Mouse (Mus musculus) WW6 (cell line): ENCODE measurements around the gene Rasd1.
A peak's percentile ranks its signal among the peaks of the same experiment; 100 is the strongest.
"Not testable (repeated sequence)": the region's sequence is repeated elsewhere in the genome, so short reads cannot be mapped to it uniquely, and the experiment has no call there.

Experiments
- DNase-seq: peaks from one replicate; pipeline ENCODE4 v3.0.0-alpha.2; 2013; ENCODE audit warnings: low read depth, low spot score

The Rasd1 gene

DNA sequence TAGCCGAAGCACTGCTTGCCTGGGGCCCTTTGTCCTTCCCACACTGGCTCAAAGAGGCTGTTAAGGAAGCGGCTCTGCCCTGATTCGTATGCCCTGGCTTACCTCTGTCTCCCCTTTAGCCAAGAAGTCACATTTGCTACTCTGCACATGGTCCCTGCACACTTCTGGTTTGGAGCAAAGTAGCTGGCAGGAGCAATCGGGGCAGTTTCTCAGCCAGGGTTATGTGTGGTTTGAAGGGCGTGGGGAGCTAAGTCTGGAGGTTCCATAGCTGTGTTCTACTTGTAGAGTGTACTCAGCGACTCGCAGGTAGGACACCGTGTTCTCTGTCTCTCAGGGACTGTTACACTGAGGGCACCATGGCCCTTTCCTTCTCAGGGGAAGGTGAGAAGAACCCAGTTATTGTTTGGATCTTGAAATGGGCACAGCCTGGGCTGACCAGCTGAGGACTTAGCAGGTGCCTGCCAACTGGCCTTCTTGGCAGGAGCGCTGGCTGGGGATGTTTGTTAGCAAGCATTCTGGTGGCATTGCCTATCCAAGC lies 3.3 kb downstream of the Rasd1 start:
- no peak for DNase-seq

DNA sequence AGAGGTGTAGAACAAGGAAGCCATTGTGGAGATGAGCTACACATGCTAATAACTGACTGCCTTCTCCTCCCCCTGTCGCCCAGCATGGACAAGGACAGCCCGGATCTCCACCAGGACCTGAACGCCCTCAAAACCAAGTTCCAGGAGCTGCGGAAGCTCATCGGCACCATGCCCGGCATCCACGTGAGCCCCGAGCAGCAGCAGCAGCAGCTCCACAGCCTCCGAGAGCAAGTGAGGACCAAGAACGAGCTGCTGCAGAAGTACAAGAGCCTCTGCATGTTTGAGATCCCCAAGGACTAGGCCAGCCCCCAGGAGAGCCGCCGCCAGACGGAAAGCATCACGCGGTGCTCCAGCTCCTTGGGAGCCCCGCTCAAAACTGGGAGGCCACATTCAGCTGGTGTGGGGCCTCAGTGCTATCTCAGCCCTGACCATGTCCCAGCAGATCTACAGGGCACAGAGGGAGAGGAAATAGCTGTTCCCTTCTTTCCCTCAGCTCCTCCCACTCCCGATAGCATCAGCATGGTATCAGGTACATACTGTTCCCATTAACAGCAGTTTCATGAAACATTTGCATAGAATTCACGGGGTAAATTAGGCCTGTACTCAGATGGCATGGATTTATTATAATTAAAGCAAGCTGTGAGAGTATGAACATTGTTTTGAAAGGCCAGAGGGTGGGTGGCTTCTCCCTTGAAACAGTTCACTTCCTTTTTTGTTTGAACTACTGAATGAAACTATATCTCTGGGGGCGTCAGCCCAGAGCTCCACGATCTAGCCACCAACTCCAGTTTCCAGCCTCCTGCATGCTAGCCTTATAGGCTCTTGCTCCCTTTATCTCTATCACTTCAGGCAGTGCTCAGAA lies 4.0 kb downstream of the Rasd1 start:
- no peak for DNase-seq

DNA sequence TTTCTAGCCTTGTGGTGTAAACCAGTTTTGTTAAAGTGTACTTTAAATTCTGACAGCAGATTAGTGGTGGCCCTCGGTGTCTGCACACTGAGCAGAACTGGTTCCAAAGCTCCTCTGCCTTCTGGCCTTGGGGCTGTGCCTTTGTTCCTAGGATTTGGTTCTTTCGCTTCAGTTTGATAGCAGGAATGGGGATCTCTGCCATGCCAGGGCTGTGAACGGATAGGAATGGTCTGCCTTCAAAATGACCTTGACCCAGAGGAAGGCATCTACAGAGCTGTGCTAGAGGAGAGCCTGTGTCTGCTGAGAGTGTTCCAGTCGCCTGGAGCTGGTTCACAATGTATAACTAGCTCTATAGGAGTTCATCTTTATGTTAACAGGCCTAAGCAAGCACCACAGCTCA lies 5.3 kb downstream of the Rasd1 start:
- DNase-seq = no peak

DNA sequence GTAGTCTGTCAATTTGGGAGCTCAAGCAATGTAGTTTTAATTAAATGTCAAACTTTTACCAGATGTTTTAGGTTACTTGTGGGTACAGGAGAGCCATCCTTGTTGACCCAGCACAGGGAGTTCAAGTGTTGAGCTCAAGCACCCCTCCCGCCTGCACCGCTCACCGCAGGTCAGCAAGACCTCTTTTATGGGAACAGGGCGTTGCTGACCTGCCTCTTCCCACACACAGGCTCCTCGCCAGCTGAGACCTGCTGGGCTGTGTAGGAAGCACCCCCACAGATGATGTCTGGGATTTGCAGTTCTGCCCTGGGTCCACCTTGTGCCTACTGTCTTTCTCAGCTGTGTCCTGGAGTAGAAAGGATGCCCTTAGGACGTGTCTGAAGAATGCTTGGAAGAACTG lies 8.0 kb downstream of the Rasd1 start:
- no peak for DNase-seq

DNA sequence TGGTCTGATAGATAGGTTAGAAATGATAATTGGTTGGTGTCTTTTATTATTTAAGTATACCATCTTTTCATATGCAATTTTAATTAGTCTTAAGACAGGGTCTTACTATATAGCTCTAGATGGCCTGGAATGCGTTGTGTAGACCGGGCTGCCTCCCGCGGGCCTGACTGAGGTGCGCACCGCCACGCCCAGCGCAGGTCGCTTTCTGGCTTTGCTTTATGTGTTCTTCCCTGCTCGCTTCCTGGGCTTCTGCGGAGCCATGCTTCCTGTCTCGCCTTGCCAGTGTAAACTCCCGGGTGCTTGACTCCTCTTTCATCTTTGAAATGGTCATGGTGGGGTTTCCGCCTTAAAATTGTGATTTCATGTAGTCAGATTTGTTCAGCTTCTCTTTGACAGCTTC lies 11.9 kb downstream of the Rasd1 start:
- no peak for DNase-seq

DNA sequence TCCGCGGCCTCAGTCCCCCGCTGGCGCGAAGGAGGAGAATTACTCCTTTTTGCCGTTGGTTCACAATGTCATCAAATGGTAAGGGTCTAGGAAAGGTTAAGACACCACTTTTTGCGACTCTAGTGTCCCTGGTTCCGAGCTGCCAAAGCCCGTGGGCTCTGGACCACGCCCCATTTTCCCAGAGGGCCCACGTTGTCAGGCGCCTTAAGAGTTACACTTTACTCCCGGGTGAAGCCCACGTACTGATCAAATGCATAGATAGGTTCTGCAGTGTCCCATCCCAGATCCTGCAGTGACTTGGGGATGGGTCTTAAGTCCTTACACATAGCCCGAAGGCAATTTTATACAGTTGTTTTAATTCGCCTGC lies 16.4 kb downstream of the Rasd1 start:
- no peak for DNase-seq

DNA sequence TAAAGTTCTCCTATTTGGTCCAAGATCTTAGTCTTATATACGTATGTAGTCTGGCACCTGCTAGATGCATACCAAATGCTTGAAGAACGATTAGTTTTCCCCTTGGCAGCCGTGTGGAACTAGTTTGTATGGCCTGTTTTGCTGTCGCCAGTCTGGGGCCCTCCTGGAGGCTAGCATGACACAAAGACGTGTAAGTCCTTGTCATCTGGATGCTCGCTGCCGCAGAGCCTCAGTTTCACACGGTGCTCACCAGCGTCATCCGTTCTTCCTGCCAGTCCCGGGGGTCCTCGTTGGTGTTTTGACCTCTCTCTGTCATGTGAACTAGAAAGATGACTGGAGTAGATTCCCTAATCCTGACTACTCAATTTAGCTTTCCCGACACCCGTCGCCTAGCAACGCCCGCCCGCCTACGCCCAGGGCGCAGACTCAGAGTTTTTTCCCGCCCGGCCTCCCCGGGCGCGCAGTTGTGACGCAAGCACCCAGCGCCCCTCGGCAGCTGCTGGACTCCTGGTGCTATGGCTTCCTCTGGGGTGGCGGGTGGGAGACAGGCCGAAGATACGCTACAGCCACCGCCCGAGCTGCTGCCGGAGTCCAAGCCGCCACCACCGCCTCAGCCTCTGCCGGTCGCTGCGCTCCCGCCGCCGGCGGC lies 16.9 kb downstream of the Rasd1 start, which contains the start of gene Med9:
TSS of gene Med9 (plus strand) at position 455 of the 649 bp plus-strand sequence.
- peak; percentile 91 for DNase-seq

DNA sequence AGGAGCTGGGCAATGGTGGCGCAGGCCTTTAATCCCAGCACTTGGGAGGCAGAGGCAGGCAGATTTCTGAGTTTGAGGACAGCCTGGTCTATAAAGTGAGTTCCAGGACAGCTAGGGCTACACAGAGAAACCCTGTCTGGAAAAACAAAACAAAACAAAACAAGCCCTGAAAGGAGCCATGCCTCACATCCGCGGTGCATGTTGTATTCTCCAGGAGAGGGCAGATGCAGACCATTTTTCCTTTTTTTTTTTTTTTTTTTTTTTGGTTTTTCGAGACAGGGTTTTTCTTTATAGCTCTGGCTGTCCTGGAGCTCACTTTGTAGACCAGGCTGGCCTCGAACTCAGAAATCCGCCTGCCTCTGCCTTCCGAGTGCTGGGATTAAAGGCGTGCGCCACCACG lies 19.9 kb downstream of the Rasd1 start:
- not testable (repeated sequence) for DNase-seq

DNA sequence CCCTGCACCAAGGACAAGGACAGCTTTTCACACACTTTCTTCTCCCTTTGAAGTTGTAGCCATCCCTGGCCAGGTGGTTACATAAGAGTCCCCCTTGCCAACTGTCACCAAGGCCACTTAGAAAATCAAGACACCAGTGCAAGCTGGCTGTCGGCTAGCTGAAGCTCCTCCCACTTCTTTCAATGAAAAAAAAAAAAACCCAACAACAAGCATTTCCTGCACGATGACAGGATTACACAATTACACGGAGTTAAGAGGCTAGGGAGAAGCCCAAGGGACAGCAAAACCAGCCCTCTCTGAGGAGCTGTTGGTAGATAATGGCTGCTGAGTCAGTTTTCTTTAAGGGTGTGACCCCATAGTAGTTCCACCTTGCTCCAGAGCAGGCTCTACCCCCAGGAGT lies 23.4 kb downstream of the Rasd1 start:
- no peak for DNase-seq

DNA sequence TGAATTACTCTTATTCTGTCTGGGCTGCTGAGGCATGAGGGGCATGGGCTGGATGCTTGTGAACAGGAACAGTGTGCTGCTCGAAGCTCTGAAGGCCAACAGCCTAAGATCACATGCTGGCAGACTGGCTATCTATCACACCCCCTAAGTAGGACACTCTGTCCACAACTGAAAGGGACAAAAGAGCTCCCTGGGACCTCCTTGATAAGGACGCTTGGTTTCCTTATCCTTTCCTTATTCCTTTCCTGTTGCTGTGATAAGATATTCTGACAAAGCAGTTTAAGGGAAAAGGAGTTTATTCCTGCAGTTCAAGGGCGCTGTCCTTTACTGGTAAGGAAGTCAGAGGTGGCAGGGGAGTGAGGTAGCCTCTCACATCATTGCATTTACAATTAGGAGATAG lies 24.1 kb downstream of the Rasd1 start:
- no peak for DNase-seq

DNA sequence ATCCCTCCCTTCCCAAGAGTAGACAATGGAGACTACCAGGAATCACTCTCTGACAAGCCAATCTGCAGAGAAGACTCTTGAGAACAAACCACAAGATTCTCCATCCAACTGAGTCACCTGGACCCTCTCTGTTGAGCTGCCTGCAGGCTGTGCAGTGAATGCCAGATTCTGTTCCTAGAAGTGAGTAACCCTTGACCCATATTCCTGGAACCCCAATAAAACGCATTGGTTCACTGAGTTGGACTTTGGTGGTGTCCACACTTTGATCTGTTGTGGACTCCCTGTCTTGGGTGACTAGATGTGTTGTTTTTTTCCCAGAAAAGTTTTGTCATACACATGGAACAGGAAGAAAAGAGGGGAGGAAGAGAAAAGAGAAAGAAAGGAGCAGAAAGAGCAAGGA lies 24.9 kb downstream of the Rasd1 start:
- DNase-seq = no peak

DNA sequence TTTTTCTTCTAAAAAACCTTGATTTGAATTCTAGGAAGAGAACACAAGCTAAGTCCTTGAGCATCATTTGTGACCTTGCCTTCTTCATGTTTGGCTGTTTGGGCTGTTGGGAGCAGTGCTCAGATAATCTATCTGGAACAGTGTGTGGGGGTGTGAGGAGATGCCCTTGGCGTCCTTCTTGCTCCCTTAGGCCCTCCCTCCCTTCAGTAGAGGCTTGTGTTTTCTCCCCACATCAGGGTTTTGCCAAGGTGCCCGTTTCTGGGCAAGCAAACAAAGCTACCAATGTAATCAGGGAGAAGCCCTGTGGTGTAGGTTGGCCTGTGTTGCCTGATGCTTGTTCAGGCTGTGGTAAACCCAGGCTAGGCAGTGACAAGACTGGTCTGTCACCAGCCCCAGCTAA lies 27.1 kb downstream of the Rasd1 start:
- DNase-seq = no peak

DNA sequence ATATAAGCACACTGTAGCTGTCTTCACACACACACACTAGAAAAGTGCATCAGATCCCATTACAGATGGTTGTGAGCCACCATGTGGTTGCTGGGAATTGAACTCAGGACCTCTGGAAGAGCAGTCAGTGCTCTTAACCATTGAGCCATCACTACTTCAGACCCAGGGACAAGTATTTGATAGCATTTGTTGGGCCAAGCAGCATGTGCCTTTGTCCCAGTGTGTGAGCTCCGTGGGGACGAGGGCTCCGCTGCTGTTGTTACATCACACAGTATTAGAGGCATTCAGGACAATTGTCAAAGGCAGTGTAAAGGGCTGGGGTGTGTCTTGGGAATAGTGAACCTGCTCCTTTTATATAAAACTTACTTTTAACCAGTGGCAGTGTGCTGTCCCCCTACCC lies 27.7 kb downstream of the Rasd1 start:
- no peak for DNase-seq

DNA sequence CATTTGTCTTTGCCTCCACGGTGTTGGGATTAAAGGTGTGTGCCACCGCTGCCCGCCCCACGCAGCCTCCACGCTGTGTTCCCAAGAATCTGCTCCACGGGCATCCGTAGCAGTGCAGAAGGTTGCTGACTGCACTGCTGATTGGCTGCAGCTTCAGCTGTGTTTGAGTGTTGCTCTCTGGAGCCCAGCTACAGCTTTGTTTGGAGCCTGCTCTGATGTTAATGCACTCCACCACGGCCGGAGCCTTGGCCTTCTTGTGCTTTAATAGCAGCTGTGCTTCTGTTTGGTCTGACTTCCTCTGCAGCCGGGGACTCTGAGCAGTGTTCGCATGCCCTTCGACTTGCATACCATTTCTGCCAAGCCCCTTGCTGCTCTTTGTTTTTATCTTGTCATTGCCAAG lies 30.8 kb downstream of the Rasd1 start:
- DNase-seq = no peak

DNA sequence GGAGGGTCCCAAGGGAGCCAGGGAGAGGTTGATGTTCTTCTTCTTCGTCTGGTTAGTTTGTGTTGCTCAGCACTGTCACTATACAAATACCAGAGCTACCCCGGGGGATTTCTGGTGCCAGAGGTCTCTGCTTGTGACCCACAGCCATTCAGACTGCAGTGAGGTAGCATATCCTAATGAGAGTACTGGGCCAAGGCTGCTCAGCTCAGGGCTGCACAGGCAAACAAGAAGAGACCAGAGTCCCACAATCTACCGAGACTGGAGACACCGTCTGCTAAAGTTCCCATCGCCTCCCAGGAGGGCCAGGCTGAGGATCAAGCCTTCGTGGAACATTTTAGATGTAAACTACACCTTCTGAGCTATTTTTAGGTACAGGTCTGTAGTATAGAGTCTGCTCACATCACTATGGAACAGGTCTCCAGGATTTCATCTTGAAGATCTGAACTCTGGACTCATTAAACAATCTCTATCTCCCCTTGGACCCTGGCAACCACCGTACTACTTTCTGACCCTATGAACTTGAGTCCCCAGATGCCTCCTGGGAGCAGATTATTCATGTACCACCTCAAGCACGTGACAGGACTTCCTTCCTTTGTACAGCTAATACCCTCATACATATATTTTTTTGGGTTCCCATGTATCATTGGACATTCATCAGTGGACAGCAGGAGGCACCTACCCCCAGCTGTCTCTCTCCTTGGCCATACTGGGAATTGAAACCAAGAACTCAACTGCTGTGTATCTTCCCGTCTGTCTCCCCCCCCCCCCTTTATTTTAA lies 32.0 kb downstream of the Rasd1 start:
- no peak for DNase-seq

DNA sequence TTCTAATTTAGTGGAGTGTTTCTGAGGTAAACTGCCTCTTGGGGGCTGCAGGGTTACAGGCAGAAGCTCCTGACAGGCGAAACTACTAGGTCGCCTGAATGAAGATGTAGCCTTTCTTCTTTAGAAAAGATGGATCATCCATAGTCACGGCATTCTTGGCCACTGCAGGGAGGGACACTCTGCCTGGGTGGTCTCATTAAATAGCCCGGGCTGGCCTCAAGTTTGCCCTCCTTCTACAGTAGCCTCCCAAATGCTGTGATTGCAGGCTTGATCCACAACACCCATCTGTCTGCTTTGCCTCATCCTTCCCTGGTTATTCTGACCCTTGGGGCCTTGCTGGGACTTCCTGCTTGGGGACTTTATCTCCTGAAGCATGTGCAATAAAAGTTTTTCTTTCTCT lies 34.7 kb downstream of the Rasd1 start:
- no peak for DNase-seq

DNA sequence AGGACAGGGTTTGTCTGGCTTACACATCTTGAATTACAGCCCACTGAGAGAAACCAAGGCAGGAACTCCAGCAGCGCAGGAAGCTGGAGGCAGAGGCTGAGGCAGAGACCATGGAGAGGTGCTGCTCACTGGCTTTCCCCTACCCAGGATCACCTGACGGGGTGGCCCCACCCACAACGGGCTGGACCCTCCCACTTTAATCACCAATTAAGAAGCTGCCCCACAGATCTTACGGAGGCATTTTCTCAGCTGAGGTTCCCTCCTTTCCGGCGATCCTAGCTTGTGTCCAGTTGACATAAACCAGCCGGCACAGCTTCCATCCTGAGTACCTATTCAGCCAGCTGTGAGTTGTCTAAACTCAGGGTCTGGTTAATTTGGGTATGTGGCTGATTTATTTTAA lies 43.5 kb downstream of the Rasd1 start:
- DNase-seq = peak; percentile 71

DNA sequence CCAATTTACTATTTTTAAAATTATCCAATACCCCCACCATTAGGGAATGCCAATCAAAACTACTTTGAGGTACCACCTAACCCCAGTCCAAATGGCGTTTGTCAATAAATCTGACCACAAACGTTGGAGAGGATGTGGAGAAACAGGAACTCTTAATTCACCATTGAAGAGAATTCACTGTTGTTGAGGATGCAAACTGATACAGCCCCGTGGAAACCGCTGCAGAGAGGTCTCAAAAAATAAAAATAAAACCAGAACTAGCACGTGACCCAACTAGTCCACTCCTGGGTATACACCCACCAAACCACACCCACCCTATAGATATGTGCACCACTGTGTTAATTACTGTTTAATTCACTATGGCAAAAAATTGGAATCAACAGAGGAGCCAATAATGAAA lies 44.4 kb downstream of the Rasd1 start:
- no peak for DNase-seq

DNA sequence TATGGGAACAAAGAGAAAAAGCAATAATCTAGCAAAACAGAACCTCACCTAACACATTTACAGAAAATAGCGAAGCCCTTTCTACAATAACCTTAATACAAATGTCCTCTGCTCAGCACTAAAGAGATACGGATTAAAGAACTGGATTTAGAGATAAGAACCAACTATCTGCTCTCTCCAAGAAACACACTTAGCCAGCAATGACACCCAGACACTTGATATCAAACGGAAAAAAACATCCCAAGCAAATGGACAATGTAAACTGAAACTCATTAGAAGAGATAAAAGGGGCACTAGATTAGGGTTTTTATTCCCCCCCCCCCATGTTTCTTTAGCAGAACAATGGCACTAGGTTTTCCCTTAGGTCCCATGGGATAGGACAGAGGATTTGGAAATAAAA lies 45.3 kb downstream of the Rasd1 start:
- no peak for DNase-seq

DNA sequence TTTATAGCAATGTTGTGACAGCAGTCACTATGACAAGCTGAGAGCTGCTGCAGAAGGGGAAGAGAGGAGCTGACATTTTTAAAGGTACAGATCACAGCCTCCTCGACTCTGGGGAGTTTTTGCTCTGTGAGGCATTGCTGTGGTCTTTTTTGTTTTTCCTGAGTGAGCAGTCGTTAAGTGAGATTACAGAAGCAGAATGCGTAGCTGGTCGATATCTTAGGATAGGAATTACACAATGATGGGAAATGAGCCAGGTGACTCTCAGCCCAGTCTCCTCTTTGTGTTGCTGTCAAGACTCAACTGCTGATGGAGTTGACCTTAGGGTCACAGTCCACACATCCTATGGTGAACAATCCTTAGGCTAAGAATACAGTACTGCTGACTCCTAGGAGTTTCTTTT lies 46.7 kb downstream of the Rasd1 start:
- no peak for DNase-seq

DNA sequence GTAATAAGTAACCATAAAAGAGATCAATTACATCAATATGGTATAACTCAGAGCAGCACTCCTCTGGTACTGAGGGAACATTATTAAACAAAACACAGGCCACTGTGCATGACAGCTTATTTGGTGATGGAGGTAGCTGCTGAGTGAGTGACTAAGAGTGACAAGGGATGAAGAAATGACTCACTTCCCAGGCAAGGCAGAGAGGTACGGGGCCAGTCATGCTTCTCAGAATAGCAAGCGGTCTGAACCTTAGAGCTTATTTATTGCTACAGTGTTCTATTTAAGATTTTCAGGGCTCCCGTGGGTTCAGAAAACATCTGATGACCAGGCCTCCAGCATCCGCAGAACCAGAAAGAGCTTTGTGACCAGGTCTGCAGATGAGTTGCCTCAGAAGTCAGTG lies 51.0 kb downstream of the Rasd1 start:
- DNase-seq = no peak
